Mouse (Mus musculus) embryo, embryonic 10.5 days (tissue): ENCODE measurements around the gene Slc25a19.

Experiments used
- DNase-seq: peaks from one replicate; pipeline ENCODE4 v3.0.0-alpha.2; 2015; ENCODE audit warnings: low spot score

Gene Slc25a19

GRCm38 (mm10) chr11:115595209-115595608 lies 32.9 kb downstream of the Slc25a19 start:
- no peak for DNase-seq

- DNase-seq = no peak
These were observed 37.5 kb downstream of the Slc25a19 start for GRCm38 (mm10) chr11:115590526-115591075.

- DNase-seq = no peak
These were observed 40.1 kb downstream of the Slc25a19 start for GRCm38 (mm10) chr11:115587984-115588383.

GRCm38 (mm10) chr11:115586403-115586802 lies 41.7 kb downstream of the Slc25a19 start:
- DNase-seq = no peak

GRCm38 (mm10) chr11:115585573-115586100 lies 42.5 kb downstream of the Slc25a19 start:
- no peak for DNase-seq

- no peak for DNase-seq
These were observed 43.6 kb downstream of the Slc25a19 start for GRCm38 (mm10) chr11:115584376-115585073.

- DNase-seq = no peak
These were observed 45.0 kb downstream of the Slc25a19 start for GRCm38 (mm10) chr11:115582913-115583606.

GRCm38 (mm10) chr11:115579080-115579479 lies 49.0 kb downstream of the Slc25a19 start:
- no peak for DNase-seq

GRCm38 (mm10) chr11:115564961-115565360 lies 63.1 kb downstream of the Slc25a19 start:
- DNase-seq = no peak
